Mouse (Mus musculus) G1E (cell line): ENCODE measurements around the gene Serinc1.
A peak's percentile ranks its signal among the peaks of the same experiment; 100 is the strongest.

Experiments
- CTCF ChIP-seq: IDR thresholded peaks from 2 replicates; pipeline ENCODE4 v1.5.1; 2012; ENCODE audit warnings: low read depth, low read length, inconsistent platforms, mixed read lengths
- TAL1 ChIP-seq: conservative IDR thresholded peaks from 2 replicates; pipeline ENCODE4 v1.6.1; 2012; ENCODE audit warnings: low read depth, low read length, inconsistent platforms, mixed read lengths

- TF ChIP-seq TAL1 (no peak), CTCF (peak; percentile 19; the same call in 1 of the 2 replicates)
These were observed 38.9 kb upstream of the Serinc1 start for GRCm38 (mm10) chr10:57571211-57571730.
